In genomic region chr19:53601363-53601655, GRCm38 (mm10) we compare ENCODE assay signal across 10 mouse cellular contexts. TPM values are rescaled to one million over a fixed set of nuclear protein-coding genes. Genes with fewer than 3 reads are reported as not detected.
DNase-seq lines count a peak whose midpoint lies in the region; ATAC-seq and TF ChIP-seq lines count a peak whose summit lies in the region.
"Had no signal": no experiment of that assay in that cellular context is flagged by ENCODE, and none has a peak within 500 bp of the region (broad histone marks: within the 10 kb centered on the region; RNA-seq: fewer than 3 reads in every experiment).

No protein-coding gene starts in this region.

- H3K4me1 ChIP-seq in heart, embryonic 14.5 days (ENCODE audit: control insufficient read depth in 2 of 2, insufficient read depth in 2 of 2, low read length in 2 of 2), result peaks cover 4 to 15% of the 10 kb centered on the region in 2 experiments
- H3K4me1 ChIP-seq in E14TG2a.4 (replicated peaks; ENCODE audit: low read depth, low read length), result peaks cover 34% of the 10 kb centered on the region
- H3K4me1 ChIP-seq in forebrain, embryonic 15.5 days, result peaks cover 21% of the 10 kb centered on the region
- H3K4me1 ChIP-seq in liver, postnatal 0 days (ENCODE audit: insufficient read depth), result peaks cover 12% of the 10 kb centered on the region

- H3K4me3 ChIP-seq in heart, embryonic 14.5 days (ENCODE audit: control insufficient read depth in 1 of 2, insufficient read depth in 1 of 2, low read depth in 1 of 2, low read length in 2 of 2), result peak overlapping the region; percentile 84 to 100
- H3K4me3 ChIP-seq in E14TG2a.4 (replicated peaks; ENCODE audit: low read length), result peak overlapping the region; percentile 95
- peak overlapping the region; percentile 94 for H3K4me3 ChIP-seq in forebrain, embryonic 15.5 days
- H3K4me3 ChIP-seq in liver, postnatal 0 days (ENCODE audit: low read depth, low read length), result peak overlapping the region; percentile 84

- 10% methylated on average over 11 of the region's 11 CpGs for WGBS in heart, embryonic 14.5 days
- 7% methylated on average over 11 of the region's 11 CpGs for WGBS in forebrain, embryonic 15.5 days
- 10% methylated on average over 11 of the region's 11 CpGs for WGBS in liver, postnatal 0 days (ENCODE audit: insufficient replicate concordance)

- 0 out of 4 replicates have a peak overlapping the region, but pooled peaks of 1 of the 2 experiments have one; percentile 92 for H3K27ac ChIP-seq in heart, embryonic 14.5 days (replicated peaks in 1 of 2; ENCODE audit: control insufficient read depth in 1 of 2, insufficient read depth in 1 of 2, low read depth in 2 of 2, low read length in 2 of 2)
- H3K27ac ChIP-seq in forebrain, embryonic 15.5 days (replicated peaks), result peak overlapping the region; percentile 99
- peak overlapping the region; percentile 71 for H3K27ac ChIP-seq in liver, postnatal 0 days (ENCODE audit: low read depth)

- peaks cover 20% of the 10 kb centered on the region for H3K36me3 ChIP-seq in heart, embryonic 14.5 days (ENCODE audit: control insufficient read depth, insufficient read depth, low read length)
- H3K36me3 ChIP-seq in E14TG2a.4 (ENCODE audit: insufficient read depth, low read length), result peaks cover 38% of the 10 kb centered on the region
- peaks cover 6% of the 10 kb centered on the region; the same call in 1 of the 2 replicates for H3K36me3 ChIP-seq in forebrain, embryonic 15.5 days
- peaks cover 14% of the 10 kb centered on the region for H3K36me3 ChIP-seq in liver, postnatal 0 days (replicated peaks; ENCODE audit: insufficient read depth, low read length)

- no peak for TF ChIP-seq EP300 in liver, postnatal 0 days (IDR thresholded peaks at IDR 0.05; ENCODE audit: low read depth)

- H3K27me3 ChIP-seq in heart, embryonic 14.5 days (ENCODE audit: control insufficient read depth, insufficient read depth, low read length), result no peaks in the 10 kb centered on the region
- H3K27me3 ChIP-seq in E14TG2a.4 (ENCODE audit: insufficient read depth, low read length), result no peaks in the 10 kb centered on the region
- H3K27me3 ChIP-seq in forebrain, embryonic 15.5 days, result no peaks in the 10 kb centered on the region
- no peaks in the 10 kb centered on the region for H3K27me3 ChIP-seq in liver, postnatal 0 days (ENCODE audit: insufficient read depth, low read length)
- H3K27me3 ChIP-seq: Patski had no signal

- TF ChIP-seq CTCF in E14TG2a.4 (conservative IDR thresholded peaks at IDR 0.05; ENCODE audit: low read length), result no peak
- TF ChIP-seq CTCF in liver, postnatal 0 days (IDR thresholded peaks at IDR 0.05; ENCODE audit: low read depth), result no peak

- H3K9me3 ChIP-seq in heart, embryonic 14.5 days (ENCODE audit: control insufficient read depth, low read length), result no peaks in the 10 kb centered on the region
- peaks cover 17% of the 10 kb centered on the region for H3K9me3 ChIP-seq in E14TG2a.4 (ENCODE audit: low read length)
- H3K9me3 ChIP-seq in forebrain, embryonic 15.5 days, result no peaks in the 10 kb centered on the region
- no peaks in the 10 kb centered on the region for H3K9me3 ChIP-seq in liver, postnatal 0 days (ENCODE audit: low read length)

- H3K4me2 ChIP-seq in heart, embryonic 14.5 days (ENCODE audit: low read length), result peak overlapping the region; percentile 85
- peak overlapping the region; percentile 90 for H3K4me2 ChIP-seq in forebrain, embryonic 15.5 days (replicated peaks)
- peak overlapping the region; percentile 94 for H3K4me2 ChIP-seq in liver, postnatal 0 days (ENCODE audit: low read depth, low read length)

- peak overlapping the region; percentile 97 for H3K9ac ChIP-seq in heart, embryonic 14.5 days (ENCODE audit: low read length)
- peak overlapping the region; percentile 95 for H3K9ac ChIP-seq in forebrain, embryonic 15.5 days (replicated peaks)
- peak overlapping the region; percentile 88 for H3K9ac ChIP-seq in liver, postnatal 0 days (replicated peaks)

- DNase-seq in heart, adult 8-10 months (ENCODE audit: low spot score), result no peak
- DNase-seq in liver, postnatal 0 days, result no peak
- no peak for DNase-seq in ovary, postnatal 10 days (ENCODE audit: low spot score)
- no peak for DNase-seq in adrenal gland, postnatal 25 days
- DNase-seq: kidney, adult 18-20 months had no signal

- no peak for ATAC-seq in heart, embryonic 14.5 days (ENCODE audit: insufficient number of reproducible peaks, insufficient read depth, low FRiP score, low read depth)
- ATAC-seq in forebrain, embryonic 15.5 days (replicated peaks), result no peak
- no peak for ATAC-seq in liver, postnatal 0 days
- ATAC-seq in granulocyte monocyte progenitor cell, adult 5-6 weeks (replicated peaks; ENCODE audit: poor library complexity, severe bottlenecking), result no peak

RNA-seq across cellular contexts. Expression of gene Smc3, which starts 1.1 kb away (rescaled TPM):
- polyA plus RNA-seq in heart, embryonic 14.5 days (2014; fragmentation: Nextera tagmentation; extraction: Ambion mirVana), result 37.0 and 38.5 TPM in 2 replicates
- 10 to 100 TPM; 16.0 to 23.4 (median 21.1) TPM for total RNA-seq in heart, adult 8-10 months (2022)
- 72.4 and 73.3 TPM in 2 replicates for polyA plus RNA-seq in forebrain, embryonic 15.5 days (2015; fragmentation: Nextera tagmentation; extraction: Ambion mirVana)
- 19.4 and 19.7 TPM in 2 replicates for polyA plus RNA-seq in liver, postnatal 0 days (2015; fragmentation: Nextera tagmentation; extraction: Ambion mirVana)
- 82.0 and 87.6 TPM in 2 replicates for total RNA-seq in granulocyte monocyte progenitor cell, adult 5-6 weeks (2014; fragmentation: Nextera tagmentation)
- 135 and 145 TPM in 2 replicates for total RNA-seq in granulocyte monocyte progenitor cell, adult 5-6 weeks (2017)
- 39.2 and 43.3 TPM in 2 replicates for total RNA-seq in adrenal gland, postnatal 25 days (2021)

RNA-seq across cellular contexts. Expression of gene Nutf2-ps1, which starts 12.4 kb away (rescaled TPM):
- polyA plus RNA-seq in heart, embryonic 14.5 days (2014; fragmentation: Nextera tagmentation; extraction: Ambion mirVana), result 276 and 280 TPM in 2 replicates
- total RNA-seq in heart, adult 8-10 months (2022), result 100 to 1,000 TPM in 1 of 4 experiments, 10 to 100 TPM in 3; 72.8 to 105 (median 87.4) TPM
- polyA plus RNA-seq in forebrain, embryonic 15.5 days (2015; fragmentation: Nextera tagmentation; extraction: Ambion mirVana), result 274 TPM in 2 replicates
- polyA plus RNA-seq in liver, postnatal 0 days (2015; fragmentation: Nextera tagmentation; extraction: Ambion mirVana), result 86.8 and 101 TPM in 2 replicates
- total RNA-seq in granulocyte monocyte progenitor cell, adult 5-6 weeks (2014; fragmentation: Nextera tagmentation), result 56.0 and 61.3 TPM in 2 replicates
- 142 and 145 TPM in 2 replicates for total RNA-seq in granulocyte monocyte progenitor cell, adult 5-6 weeks (2017)
- total RNA-seq in adrenal gland, postnatal 25 days (2021), result 52.6 and 90.3 TPM in 2 replicates
